Mouse (Mus musculus): Measurements from ENCODE around the gene Gcnt1.

DNA sequence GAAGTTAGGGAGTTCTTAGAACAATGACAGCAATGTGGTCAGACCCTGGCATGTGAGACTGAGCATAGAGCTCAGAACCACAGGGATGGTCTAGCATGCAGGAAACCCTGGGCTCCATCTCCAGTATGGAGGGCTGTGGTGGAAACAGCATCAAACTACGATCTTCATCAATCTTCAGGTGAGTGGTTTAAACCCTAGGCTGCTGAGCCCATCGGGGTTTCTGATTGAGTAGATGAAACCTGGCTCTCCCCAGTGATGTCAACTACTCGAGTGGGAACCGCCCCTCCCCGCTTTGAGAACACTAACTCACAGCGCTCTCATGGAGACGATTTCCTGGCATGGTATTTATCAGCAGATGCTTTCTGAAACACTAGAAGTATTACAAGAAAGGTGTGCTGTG is 7.9 kb upstream of the Gcnt1 start:
- TF ChIP-seq POLR2A (IDR thresholded peaks at IDR 0.05; ENCODE audit: low read depth, low read length) (no peak), CTCF (conservative IDR thresholded peaks at IDR 0.05; ENCODE audit: insufficient read depth, insufficient read length, low read depth, low read length) (no peak)

Data from kidney, adult 2 months (tissue).